Mouse (Mus musculus): Measurements from ENCODE around the gene Eef1b2.

GRCm38 (mm10) chr1:63195848-63196512 lies 19.4 kb downstream of the Eef1b2 start:
- no peak for TF ChIP-seq CTCF (IDR thresholded peaks at IDR 0.05; ENCODE audit: extremely low read depth, insufficient read length, insufficient replicate concordance, low read depth, low read length)
- TF ChIP-seq POLR2A (IDR thresholded peaks at IDR 0.05; ENCODE audit: low read depth, low read length) = no peak
